Mouse (Mus musculus): ENCODE data around the gene Hsd17b12. TPM values are rescaled to one million over a fixed set of nuclear protein-coding genes. Genes with fewer than 3 reads are reported as not detected.
A peak's percentile ranks its signal among the peaks of the same experiment; 100 is the strongest.

The Hsd17b12 gene
- polyA plus RNA-seq, 1 experiment from 2014 or later = 141 TPM

DNA sequence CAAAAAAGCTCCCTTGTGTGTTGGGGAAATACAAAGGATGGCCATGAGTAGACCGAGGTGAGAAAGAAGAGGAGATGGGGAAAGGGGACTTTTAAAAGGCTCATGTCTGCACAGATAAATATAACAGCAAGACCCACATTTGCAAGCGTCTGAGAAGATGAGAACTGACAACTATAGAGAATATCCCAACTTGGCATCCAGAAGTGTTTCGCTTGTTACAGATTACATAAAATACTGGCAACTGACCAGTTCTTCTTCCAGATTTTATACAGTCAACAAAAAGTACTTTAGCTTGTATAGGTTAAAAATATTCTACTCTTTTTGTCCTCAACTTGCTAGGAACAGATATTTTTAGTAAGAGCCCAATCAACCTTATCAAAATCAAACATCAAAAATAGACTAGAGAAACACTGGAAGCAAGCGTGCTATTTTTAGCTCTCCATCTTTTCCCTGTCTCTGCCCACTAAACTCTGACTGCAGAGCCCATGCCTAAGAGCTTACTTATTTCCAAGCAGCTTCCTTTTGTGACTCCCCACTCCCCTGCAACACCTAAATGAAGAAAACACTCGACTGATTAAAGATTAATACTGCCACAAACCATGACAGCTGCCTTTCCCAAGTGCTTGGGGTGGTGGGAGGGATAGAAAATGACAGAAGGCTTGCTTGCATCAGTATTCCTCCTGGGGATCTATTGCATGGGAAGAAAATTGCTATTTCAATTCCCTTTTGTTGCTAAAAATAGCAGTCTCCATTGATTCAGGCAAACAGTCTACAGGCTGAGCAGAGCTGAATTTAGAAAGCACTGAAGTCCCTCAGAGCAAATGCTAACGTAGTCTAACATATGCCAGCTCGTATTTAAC, 35.4 kb downstream of the Hsd17b12 start:
- H3K9me3 ChIP-seq (ENCODE audit: control insufficient read depth, low read length) = no peaks in the 10 kb centered on the region
- peak overlapping the region; percentile 51 for H3K4me2 ChIP-seq (ENCODE audit: low read length)
- H3K27ac ChIP-seq (ENCODE audit: low read length) = peak overlapping the region; percentile 96
- H3K4me3 ChIP-seq (replicated peaks; ENCODE audit: low read length) = 0 out of 2 replicates have a peak overlapping the region, but pooled peaks have one; percentile 9
- no peaks in the 10 kb centered on the region for H3K36me3 ChIP-seq (ENCODE audit: control insufficient read depth, insufficient read depth)
- peaks cover 21% of the 10 kb centered on the region for H3K4me1 ChIP-seq (replicated peaks; ENCODE audit: control insufficient read depth, insufficient read depth, low read length)
- H3K27me3 ChIP-seq (replicated peaks; ENCODE audit: control insufficient read depth, insufficient read depth, low read length) = no peaks in the 10 kb centered on the region
- peak overlapping the region; percentile 52 for H3K9ac ChIP-seq (replicated peaks; ENCODE audit: low read depth, low read length)
- WGBS = 22% methylated on average over 7 of the region's 7 CpGs
- ATAC-seq = peak; percentile 93

DNA sequence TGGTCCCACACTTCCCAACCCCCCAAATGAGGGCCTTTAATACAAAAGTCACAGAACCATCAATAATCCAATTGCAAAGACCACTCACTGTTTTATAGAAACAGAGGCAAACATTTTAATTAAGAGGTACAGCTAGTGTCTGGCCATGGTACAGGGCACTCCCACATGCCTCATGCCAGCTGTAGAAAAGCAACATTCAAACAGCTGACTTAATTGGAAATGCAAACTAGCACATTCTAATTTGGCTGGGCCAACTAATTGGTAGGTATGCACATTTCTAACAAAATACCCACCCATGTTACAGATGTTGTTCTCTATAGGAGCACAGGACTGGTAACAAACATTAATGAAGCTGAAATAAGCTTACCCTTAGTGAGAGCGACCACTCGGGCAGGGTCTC, 54.0 kb downstream of the Hsd17b12 start:
- ATAC-seq = peak; percentile 59; the same call in 1 of the 2 replicates

DNA sequence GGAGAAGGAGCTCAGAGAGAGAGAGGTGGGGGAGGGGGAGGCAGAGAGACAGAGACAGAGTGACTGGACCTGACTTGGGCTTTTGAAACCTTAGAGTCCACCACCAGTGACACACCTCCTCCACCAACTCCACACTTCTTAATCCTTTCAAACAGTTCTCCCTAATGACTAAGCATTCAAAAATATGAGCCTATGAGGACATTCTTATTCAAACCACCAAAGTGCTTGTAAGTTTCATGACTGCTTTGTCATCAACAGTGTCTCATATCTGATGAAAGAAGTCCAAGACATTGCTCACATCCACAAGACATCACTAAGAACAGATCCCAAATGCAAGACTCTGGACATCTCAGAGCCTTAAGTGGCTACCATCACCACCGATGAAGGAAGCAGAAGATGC, 67.9 kb downstream of the Hsd17b12 start:
- Histone ChIP-seq H3K27ac (ENCODE audit: low read length) (no peak overlapping the region), H3K4me3 (replicated peaks; ENCODE audit: low read length) (no peak overlapping the region), H3K9ac (replicated peaks; ENCODE audit: low read depth, low read length) (no peak overlapping the region), H3K27me3 (replicated peaks; ENCODE audit: control insufficient read depth, insufficient read depth, low read length) (no peaks in the 10 kb centered on the region), H3K4me1 (replicated peaks; ENCODE audit: control insufficient read depth, insufficient read depth, low read length) (no peaks in the 10 kb centered on the region), H3K4me2 (ENCODE audit: low read length) (no peak overlapping the region), H3K36me3 (ENCODE audit: control insufficient read depth, insufficient read depth) (no peaks in the 10 kb centered on the region), H3K9me3 (ENCODE audit: control insufficient read depth, low read length) (no peaks in the 10 kb centered on the region)
- ATAC-seq = no peak
- 100% methylated on average over 1 of the region's 1 CpGs for WGBS

More for the DNA sequence above, 54.0 kb downstream of the Hsd17b12 start:
- Histone ChIP-seq H3K9ac (replicated peaks; ENCODE audit: low read depth, low read length) (no peak overlapping the region), H3K4me3 (replicated peaks; ENCODE audit: low read length) (no peak overlapping the region), H3K4me1 (replicated peaks; ENCODE audit: control insufficient read depth, insufficient read depth, low read length) (peaks cover 6% of the 10 kb centered on the region), H3K4me2 (ENCODE audit: low read length) (no peak overlapping the region), H3K36me3 (ENCODE audit: control insufficient read depth, insufficient read depth) (no peaks in the 10 kb centered on the region), H3K9me3 (ENCODE audit: control insufficient read depth, low read length) (no peaks in the 10 kb centered on the region), H3K27me3 (replicated peaks; ENCODE audit: control insufficient read depth, insufficient read depth, low read length) (no peaks in the 10 kb centered on the region), H3K27ac (ENCODE audit: low read length) (no peak overlapping the region)
- 33% methylated on average over 2 of the region's 2 CpGs for WGBS

DNA sequence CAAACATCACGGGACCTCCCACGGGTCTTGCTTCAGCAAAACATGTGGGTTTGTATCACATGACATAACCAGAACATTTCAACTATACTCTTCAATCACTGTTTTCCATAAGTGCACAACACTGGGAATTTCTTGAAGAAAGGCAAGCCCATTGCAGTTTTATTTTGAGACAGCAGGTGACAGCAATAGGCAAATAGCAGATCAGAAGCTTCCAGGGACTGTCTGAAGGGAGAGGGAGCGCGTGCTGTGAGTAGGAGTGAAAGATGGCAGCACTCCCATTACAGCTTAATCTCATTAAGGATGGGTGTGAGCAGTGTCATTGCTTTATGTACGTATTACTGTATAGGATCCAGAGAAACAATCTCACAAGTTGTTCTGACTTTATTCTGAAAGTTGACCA, 88.3 kb downstream of the Hsd17b12 start:
- H3K27me3 ChIP-seq (replicated peaks; ENCODE audit: control insufficient read depth, insufficient read depth, low read length) = no peaks in the 10 kb centered on the region
- no peak overlapping the region for H3K4me2 ChIP-seq (ENCODE audit: low read length)
- no peak overlapping the region for H3K27ac ChIP-seq (ENCODE audit: low read length)
- no peaks in the 10 kb centered on the region for H3K9me3 ChIP-seq (ENCODE audit: control insufficient read depth, low read length)
- H3K4me1 ChIP-seq (replicated peaks; ENCODE audit: control insufficient read depth, insufficient read depth, low read length) = no peaks in the 10 kb centered on the region
- H3K9ac ChIP-seq (replicated peaks; ENCODE audit: low read depth, low read length) = no peak overlapping the region
- WGBS = 73% methylated on average over 5 of the region's 5 CpGs
- no peak overlapping the region for H3K4me3 ChIP-seq (replicated peaks; ENCODE audit: low read length)
- H3K36me3 ChIP-seq (ENCODE audit: control insufficient read depth, insufficient read depth) = no peaks in the 10 kb centered on the region
- ATAC-seq = no peak

DNA sequence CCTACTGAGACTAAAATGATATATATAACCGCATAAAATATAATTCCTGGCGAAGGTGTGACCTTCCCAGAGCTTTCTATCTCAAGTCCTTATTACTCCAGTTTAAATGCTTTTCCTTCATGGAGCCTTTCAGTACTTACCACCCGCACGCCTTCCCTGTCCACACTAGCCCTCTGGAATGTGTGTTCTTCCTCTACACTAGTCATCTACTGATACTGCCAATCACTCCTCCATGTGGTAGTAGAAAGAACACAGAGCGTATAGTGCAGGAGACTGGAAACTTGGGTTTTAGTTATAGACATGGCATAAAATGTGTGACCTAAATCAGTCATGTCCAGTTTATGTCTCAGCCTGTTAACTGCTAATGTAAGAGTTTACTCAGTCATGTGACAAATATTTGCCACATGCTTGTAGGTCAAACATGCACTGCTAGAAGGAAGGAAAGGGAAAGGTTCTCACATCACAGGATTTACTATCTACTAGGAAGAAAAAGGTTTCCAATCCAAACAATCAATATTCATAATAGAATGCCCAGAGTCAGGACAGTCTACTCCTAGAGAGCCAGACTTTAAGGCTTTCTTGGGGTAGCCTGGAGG, 91.1 kb downstream of the Hsd17b12 start:
- no peaks in the 10 kb centered on the region for H3K4me1 ChIP-seq (replicated peaks; ENCODE audit: control insufficient read depth, insufficient read depth, low read length)
- no peak for ATAC-seq
- no peak overlapping the region for H3K27ac ChIP-seq (ENCODE audit: low read length)
- no peak overlapping the region for H3K4me3 ChIP-seq (replicated peaks; ENCODE audit: low read length)
- H3K4me2 ChIP-seq (ENCODE audit: low read length) = no peak overlapping the region
- no peaks in the 10 kb centered on the region for H3K36me3 ChIP-seq (ENCODE audit: control insufficient read depth, insufficient read depth)
- WGBS = 95% methylated on average over 5 of the region's 5 CpGs
- H3K9ac ChIP-seq (replicated peaks; ENCODE audit: low read depth, low read length) = no peak overlapping the region
- H3K27me3 ChIP-seq (replicated peaks; ENCODE audit: control insufficient read depth, insufficient read depth, low read length) = no peaks in the 10 kb centered on the region
- no peaks in the 10 kb centered on the region for H3K9me3 ChIP-seq (ENCODE audit: control insufficient read depth, low read length)

DNA sequence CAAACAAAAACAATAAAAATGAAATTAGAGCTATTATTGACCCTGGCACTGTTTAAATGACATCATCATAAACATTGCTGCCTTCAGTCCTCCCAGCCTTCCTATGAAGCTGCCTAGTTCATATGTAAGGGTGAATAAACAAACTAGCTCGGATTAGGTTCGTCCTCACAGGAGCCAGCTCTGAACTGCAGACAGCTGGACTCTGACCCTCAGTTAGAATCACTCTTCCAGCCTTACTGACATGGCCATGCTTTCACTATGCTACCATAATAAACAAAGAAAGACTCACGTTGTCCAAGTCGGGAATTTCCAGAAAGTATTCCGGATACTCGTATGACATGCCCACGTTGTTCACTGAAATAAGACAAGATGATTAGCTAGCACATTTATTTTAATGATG, 91.6 kb downstream of the Hsd17b12 start:
- no peak for ATAC-seq
- Histone ChIP-seq H3K36me3 (ENCODE audit: control insufficient read depth, insufficient read depth) (no peaks in the 10 kb centered on the region), H3K9ac (replicated peaks; ENCODE audit: low read depth, low read length) (no peak overlapping the region), H3K27ac (ENCODE audit: low read length) (no peak overlapping the region), H3K4me3 (replicated peaks; ENCODE audit: low read length) (no peak overlapping the region), H3K9me3 (ENCODE audit: control insufficient read depth, low read length) (no peaks in the 10 kb centered on the region), H3K4me2 (ENCODE audit: low read length) (no peak overlapping the region), H3K27me3 (replicated peaks; ENCODE audit: control insufficient read depth, insufficient read depth, low read length) (no peaks in the 10 kb centered on the region), H3K4me1 (replicated peaks; ENCODE audit: control insufficient read depth, insufficient read depth, low read length) (no peaks in the 10 kb centered on the region)
- WGBS = 90% methylated on average over 7 of the region's 7 CpGs

- no peaks in the 10 kb centered on the region for H3K36me3 ChIP-seq (ENCODE audit: control insufficient read depth, insufficient read depth)
- no peak overlapping the region for H3K4me2 ChIP-seq (ENCODE audit: low read length)
- H3K4me3 ChIP-seq (replicated peaks; ENCODE audit: low read length) = no peak overlapping the region
- no peaks in the 10 kb centered on the region for H3K4me1 ChIP-seq (replicated peaks; ENCODE audit: control insufficient read depth, insufficient read depth, low read length)
- H3K9me3 ChIP-seq (ENCODE audit: control insufficient read depth, low read length) = no peaks in the 10 kb centered on the region
- no peak overlapping the region for H3K27ac ChIP-seq (ENCODE audit: low read length)
- H3K9ac ChIP-seq (replicated peaks; ENCODE audit: low read depth, low read length) = no peak overlapping the region
- no peak for ATAC-seq
- no peaks in the 10 kb centered on the region for H3K27me3 ChIP-seq (replicated peaks; ENCODE audit: control insufficient read depth, insufficient read depth, low read length)
- 81% methylated on average over 4 of the region's 4 CpGs for WGBS
Observed at GRCm38 (mm10) chr2:94062791-94063190, 95.0 kb downstream of the Hsd17b12 start.

GRCm38 (mm10) chr2:94059459-94059858, 98.3 kb downstream of the Hsd17b12 start:
- ATAC-seq = no peak
- no peaks in the 10 kb centered on the region for H3K36me3 ChIP-seq (ENCODE audit: control insufficient read depth, insufficient read depth)
- H3K9me3 ChIP-seq (ENCODE audit: control insufficient read depth, low read length) = no peaks in the 10 kb centered on the region
- no peaks in the 10 kb centered on the region for H3K27me3 ChIP-seq (replicated peaks; ENCODE audit: control insufficient read depth, insufficient read depth, low read length)
- H3K27ac ChIP-seq (ENCODE audit: low read length) = no peak overlapping the region
- H3K4me1 ChIP-seq (replicated peaks; ENCODE audit: control insufficient read depth, insufficient read depth, low read length) = no peaks in the 10 kb centered on the region
- no peak overlapping the region for H3K9ac ChIP-seq (replicated peaks; ENCODE audit: low read depth, low read length)
- WGBS = 71% methylated on average over 5 of the region's 5 CpGs
- H3K4me3 ChIP-seq (replicated peaks; ENCODE audit: low read length) = no peak overlapping the region
- no peak overlapping the region for H3K4me2 ChIP-seq (ENCODE audit: low read length)

- peak; percentile 83 for ATAC-seq
- H3K9ac ChIP-seq (replicated peaks; ENCODE audit: low read depth, low read length) = no peak overlapping the region
- no peaks in the 10 kb centered on the region for H3K27me3 ChIP-seq (replicated peaks; ENCODE audit: control insufficient read depth, insufficient read depth, low read length)
Observed at GRCm38 (mm10) chr2:94054813-94055212, 103.0 kb downstream of the Hsd17b12 start.

More at GRCm38 (mm10) chr2:94054813-94055212, 103.0 kb downstream of the Hsd17b12 start:
- no peaks in the 10 kb centered on the region for H3K9me3 ChIP-seq (ENCODE audit: control insufficient read depth, low read length)
- H3K4me3 ChIP-seq (replicated peaks; ENCODE audit: low read length) = no peak overlapping the region
- H3K27ac ChIP-seq (ENCODE audit: low read length) = no peak overlapping the region
- no peak overlapping the region for H3K4me2 ChIP-seq (ENCODE audit: low read length)
- no peaks in the 10 kb centered on the region for H3K36me3 ChIP-seq (ENCODE audit: control insufficient read depth, insufficient read depth)
- H3K4me1 ChIP-seq (replicated peaks; ENCODE audit: control insufficient read depth, insufficient read depth, low read length) = no peaks in the 10 kb centered on the region

All from forebrain, embryonic 16.5 days (tissue).